Mouse (Mus musculus) olfactory bulb, adult 2 months (tissue): Measurements from ENCODE around the gene Ppm1e.

Experiments
- CTCF ChIP-seq: fragments of 200-500 bp; IDR thresholded peaks from 2 replicates; pipeline ENCODE4 v1.5.1; 2012; ENCODE audit warnings: low read depth, mild to moderate bottlenecking, low read length, moderate library complexity; ENCODE audit not compliant: insufficient read depth
- POLR2A ChIP-seq: fragments of 200-500 bp; IDR thresholded peaks from 2 replicates; pipeline ENCODE4 v1.6.1; 2012; ENCODE audit warnings: mild to moderate bottlenecking, low read depth, low read length, moderate library complexity; ENCODE audit not compliant: insufficient read depth

- TF ChIP-seq CTCF (no peak), POLR2A (no peak)
Measured at GRCm38 (mm10) chr11:87286194-87286593, 72.6 kb downstream of the Ppm1e start.
